Mouse (Mus musculus) thymus, adult 2 months (tissue): ENCODE data around the gene Zfp553. TPM values are rescaled to one million over a fixed set of nuclear protein-coding genes. Genes with fewer than 3 reads are reported as not detected.

ENCODE experiments used
- DNase-seq: peaks from one replicate; pipeline ENCODE4 v3.0.0; 2021
- H3K27ac ChIP-seq: fragments of 200-500 bp; 2 replicates; pipeline ENCODE4 v1.5.1; 2012; ENCODE audit warnings: low read length, control low read depth; ENCODE audit not compliant: control insufficient read depth, insufficient read depth
- H3K27me3 ChIP-seq: fragments of 200-500 bp; 2 replicates; pipeline ENCODE4 v1.6.1; 2012; ENCODE audit warnings: mild to moderate bottlenecking, low read length, moderate library complexity, mixed read lengths; ENCODE audit not compliant: control insufficient read depth, insufficient read depth
- H3K36me3 ChIP-seq: fragments of 200-500 bp; 2 replicates; pipeline ENCODE4 v1.6.1; 2012; ENCODE audit warnings: mild to moderate bottlenecking, low read length, moderate library complexity; ENCODE audit not compliant: control insufficient read depth, insufficient read depth
- H3K4me1 ChIP-seq: fragments of 200-500 bp; replicated peaks from 2 replicates; pipeline ENCODE4 v1.6.1; 2012; ENCODE audit warnings: low read length; ENCODE audit not compliant: control insufficient read depth, insufficient read depth
- H3K4me3 ChIP-seq: fragments of 200-500 bp; 2 replicates; pipeline ENCODE4 v1.5.1; 2012; ENCODE audit warnings: mild to moderate bottlenecking, low read length, control low read depth, moderate library complexity; ENCODE audit not compliant: control insufficient read depth, insufficient read depth
- CTCF ChIP-seq: fragments of 200-500 bp; IDR thresholded peaks from 2 replicates; pipeline ENCODE4 v1.5.1; 2012; ENCODE audit warnings: mild to moderate bottlenecking, control low read depth, low read length, moderate library complexity, borderline replicate concordance; ENCODE audit not compliant: control insufficient read depth, poor library complexity, insufficient read depth; ENCODE audit errors: extremely low read depth
- POLR2A ChIP-seq: fragments of 200-500 bp; IDR thresholded peaks from 2 replicates; pipeline ENCODE4 v1.6.1; 2012; ENCODE audit warnings: mild to moderate bottlenecking, low read length, control low read depth, moderate library complexity; ENCODE audit not compliant: control insufficient read depth, poor library complexity, insufficient read depth; ENCODE audit errors: extremely low read depth
- WGBS: fragments of 180-500 bp; shearing (Covaris S2); methylation state at CpG from one replicate; pipeline ENCODE4 v1.1.7; 2018; 5-methylcytosine and 5-hydroxymethylcytosine counted together
- polyA plus RNA-seq: library from polyadenylated mRNA; depleted of rRNA; stranded (reverse); fragments of >200 nt; gene quantifications from 2 replicates; pipeline ENCODE4 v1.2.3, GENCODE M21; 2012; rRNA removed

The Zfp553 gene
- polyA plus RNA-seq, 1 experiment, result 30.4 TPM

DNA sequence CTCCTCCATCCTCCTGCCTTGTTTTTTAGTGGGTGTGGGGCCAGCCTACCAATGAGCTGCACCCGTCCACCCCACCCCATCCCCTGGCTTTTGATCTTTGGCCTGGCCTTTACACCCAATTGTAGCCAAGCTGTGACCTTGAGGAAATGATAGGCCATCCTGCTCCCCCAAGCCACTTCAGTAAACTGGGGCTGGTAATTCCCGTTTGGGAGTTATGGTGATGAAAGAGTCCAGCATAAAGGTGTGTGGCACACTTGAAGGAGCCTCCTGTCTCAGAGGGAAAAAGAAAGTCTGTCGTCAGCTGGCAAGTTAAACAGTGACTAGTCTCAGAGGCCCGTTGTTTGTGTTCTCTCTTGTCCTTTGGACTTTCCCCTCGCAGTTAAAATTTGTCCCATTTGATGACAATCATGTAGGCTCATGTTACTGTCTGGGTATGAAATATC lies 43.7 kb downstream of the Zfp553 start:
- Histone ChIP-seq H3K4me3 (no peak overlapping the region), H3K4me1 (peaks cover 38% of the 10 kb centered on the region), H3K27me3 (no peaks in the 10 kb centered on the region), H3K27ac (no peak overlapping the region), H3K36me3 (no peaks in the 10 kb centered on the region)
- no peak for DNase-seq
- TF ChIP-seq CTCF (no peak), POLR2A (no peak)
- 93% methylated on average over 5 of the region's 5 CpGs for WGBS

DNA sequence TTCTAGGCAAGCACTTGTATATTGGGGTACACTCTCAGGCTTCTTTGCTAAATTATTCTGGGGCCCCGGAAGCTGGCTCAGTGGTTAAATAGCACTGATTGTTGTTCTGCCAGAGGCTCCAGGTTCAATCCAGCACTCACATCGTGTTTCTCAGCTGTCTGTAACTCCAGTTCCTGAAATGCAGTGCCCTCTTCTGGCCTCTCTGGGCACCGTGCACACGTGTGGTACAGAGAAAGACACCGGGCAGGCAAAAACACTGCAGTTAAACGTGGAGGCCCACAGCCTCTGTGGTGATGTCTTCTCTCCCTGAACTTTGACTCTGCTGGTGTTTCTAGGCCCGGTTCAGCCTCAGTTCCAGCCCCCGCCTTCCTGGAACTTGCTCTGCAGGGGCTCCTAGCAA lies 45.5 kb downstream of the Zfp553 start:
- DNase-seq, result peak; percentile 80
- no peaks in the 10 kb centered on the region for H3K36me3 ChIP-seq
- peak overlapping the region; percentile 51; the same call in 1 of the 2 replicates for H3K27ac ChIP-seq
- H3K4me1 ChIP-seq, result peaks cover 41% of the 10 kb centered on the region
- peak overlapping the region; percentile 29 for H3K4me3 ChIP-seq
- no peaks in the 10 kb centered on the region for H3K27me3 ChIP-seq
- TF ChIP-seq CTCF, result peak; percentile 78; the same call in 1 of the 2 replicates
- TF ChIP-seq POLR2A, result no peak
- WGBS, result 11% methylated on average over 8 of the region's 8 CpGs

DNA sequence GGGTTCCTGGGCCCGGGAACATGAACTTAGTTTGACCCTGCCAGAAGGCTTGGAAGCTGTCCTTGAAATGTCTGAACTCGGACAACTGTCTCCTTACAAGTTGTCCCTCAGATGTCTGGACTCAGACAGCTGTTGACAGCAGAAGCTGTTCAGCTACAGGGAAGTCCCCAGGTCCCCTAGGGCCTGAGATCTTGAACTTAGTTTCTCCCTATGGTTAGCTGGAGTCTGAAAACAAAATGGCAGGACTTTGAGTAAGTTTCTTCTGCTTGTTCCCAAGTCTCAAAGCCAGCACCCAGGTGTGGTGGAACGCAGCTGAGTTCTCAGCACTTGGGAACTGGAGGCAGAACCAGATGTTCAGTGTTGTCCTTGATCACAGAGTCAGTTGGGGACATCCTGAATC lies 47.2 kb downstream of the Zfp553 start:
- Histone ChIP-seq H3K36me3 (no peaks in the 10 kb centered on the region), H3K27me3 (no peaks in the 10 kb centered on the region), H3K4me3 (no peak overlapping the region), H3K27ac (peak overlapping the region; percentile 93), H3K4me1 (peaks cover 55% of the 10 kb centered on the region)
- TF ChIP-seq CTCF (no peak), POLR2A (no peak)
- 61% methylated on average over 3 of the region's 3 CpGs for WGBS
- no peak for DNase-seq

DNA sequence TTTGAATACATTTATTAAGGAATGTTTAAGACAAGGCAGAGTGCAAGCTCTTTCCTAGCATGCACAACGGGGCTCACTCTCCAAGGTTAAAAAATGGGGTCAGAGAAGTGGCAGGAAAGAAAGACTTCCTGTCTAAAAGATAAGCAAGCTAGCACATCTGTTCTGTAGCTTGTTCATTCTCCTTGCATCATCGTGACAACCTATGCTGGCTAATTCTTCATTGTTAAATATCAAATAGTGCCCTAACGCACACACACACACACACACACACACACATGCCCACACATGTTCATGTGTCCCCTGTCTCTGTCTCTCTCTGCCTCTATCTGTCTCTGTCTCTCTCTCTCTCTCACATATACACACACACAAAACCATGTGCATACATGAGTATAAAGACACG lies 48.3 kb downstream of the Zfp553 start:
- Histone ChIP-seq H3K27ac (peak overlapping the region; percentile 93), H3K4me3 (no peak overlapping the region), H3K4me1 (peaks cover 61% of the 10 kb centered on the region), H3K36me3 (no peaks in the 10 kb centered on the region), H3K27me3 (no peaks in the 10 kb centered on the region)
- TF ChIP-seq POLR2A (no peak), CTCF (no peak)
- no peak for DNase-seq
- WGBS, result 6% methylated on average over 4 of the region's 4 CpGs

DNA sequence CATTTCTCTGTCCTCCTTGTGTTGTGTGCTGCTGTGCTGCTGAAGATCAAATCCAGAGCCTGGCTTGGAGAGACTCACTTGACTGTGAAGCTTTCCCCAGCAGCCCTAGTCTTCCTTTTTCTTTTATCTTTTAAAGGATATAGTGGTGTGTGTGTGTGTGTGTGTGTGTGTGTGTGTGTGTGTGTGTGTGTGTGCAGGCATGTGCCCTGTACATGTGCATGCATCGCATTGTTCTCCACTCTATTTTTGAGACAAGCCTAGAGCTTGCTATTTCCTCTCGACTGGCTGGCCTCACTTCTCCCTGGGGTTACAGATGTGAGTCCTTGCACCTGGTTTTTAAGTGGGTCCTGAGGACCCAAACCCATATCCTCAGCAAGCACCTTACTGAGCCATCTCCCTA lies 49.3 kb downstream of the Zfp553 start:
- peak; percentile 53 for DNase-seq
- peaks cover 64% of the 10 kb centered on the region for H3K4me1 ChIP-seq
- peak overlapping the region; percentile 97 for H3K27ac ChIP-seq
- WGBS, result 5% methylated on average over 2 of the region's 2 CpGs
- H3K27me3 ChIP-seq, result no peaks in the 10 kb centered on the region
- no peak overlapping the region for H3K4me3 ChIP-seq
- TF ChIP-seq CTCF, result no peak
- TF ChIP-seq POLR2A, result no peak
- no peaks in the 10 kb centered on the region for H3K36me3 ChIP-seq

DNA sequence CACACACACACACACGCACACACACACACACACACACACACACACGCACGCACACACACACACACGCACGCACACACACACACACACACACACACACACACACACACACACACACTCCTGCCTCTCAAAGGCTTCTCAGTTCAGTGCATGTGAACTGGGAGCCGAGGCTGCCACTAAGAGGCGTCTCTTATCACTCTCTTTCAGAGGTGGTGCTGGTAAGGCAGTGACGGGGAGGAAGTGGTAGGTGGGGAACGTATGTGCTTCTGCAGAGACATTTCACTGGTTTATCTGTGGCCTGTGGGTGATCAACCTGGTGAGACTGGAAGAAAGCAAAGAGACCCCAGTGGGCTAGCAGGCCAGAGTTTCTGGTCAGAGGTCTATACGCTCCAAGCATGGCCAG lies 52.3 kb downstream of the Zfp553 start:
- no peak for TF ChIP-seq POLR2A
- TF ChIP-seq CTCF, result no peak
- WGBS, result 25% methylated on average over 7 of the region's 10 CpGs
- H3K4me1 ChIP-seq, result peaks cover 65% of the 10 kb centered on the region
- H3K27ac ChIP-seq, result peak overlapping the region; percentile 96
- H3K4me3 ChIP-seq, result no peak overlapping the region
- H3K36me3 ChIP-seq, result no peaks in the 10 kb centered on the region
- peak; percentile 54 for DNase-seq
- H3K27me3 ChIP-seq, result no peaks in the 10 kb centered on the region

Other genes starting within 250 kb of the Zfp553 start
- 42.5 and 64.9 TPM in 2 replicates for gene Mvp, start 218.4 kb upstream of the Zfp553 start, polyA plus RNA-seq
- 5.4 and 6.2 TPM in 2 replicates for gene Pagr1b, start 216.6 kb upstream of the Zfp553 start, polyA plus RNA-seq
- 11.9 and 12.7 TPM in 2 replicates for gene Pagr1a, start 215.7 kb upstream of the Zfp553 start, polyA plus RNA-seq
- gene Gm42742, start 212.0 kb upstream of the Zfp553 start, polyA plus RNA-seq, result 103 and 113 TPM in 2 replicates
- gene Prrt2, start 211.8 kb upstream of the Zfp553 start, polyA plus RNA-seq, result 49.7 and 53.1 TPM in 2 replicates
- 954 and 1,846 TPM in 2 replicates for gene Maz, start 206.0 kb upstream of the Zfp553 start, polyA plus RNA-seq
- 50.5 and 66.8 TPM in 2 replicates for gene Kif22, start 190.6 kb upstream of the Zfp553 start, polyA plus RNA-seq
- 0.73 and 1.2 TPM in 2 replicates for gene Zg16, start 145.7 kb upstream of the Zfp553 start, polyA plus RNA-seq
- gene AI467606, start 141.7 kb upstream of the Zfp553 start, polyA plus RNA-seq, result 518 and 532 TPM in 2 replicates
- gene Qprt, start 110.8 kb upstream of the Zfp553 start, polyA plus RNA-seq, result 8.0 and 10.1 TPM in 2 replicates
- gene Spn, start 95.2 kb upstream of the Zfp553 start, polyA plus RNA-seq, result 135 and 157 TPM in 2 replicates
- gene Cd2bp2, start 37.0 kb upstream of the Zfp553 start, polyA plus RNA-seq, result 63.4 and 67.2 TPM in 2 replicates
- 70.3 and 81.3 TPM in 2 replicates for gene Tbc1d10b, start 24.6 kb upstream of the Zfp553 start, polyA plus RNA-seq
- gene Mylpf, start 24.2 kb upstream of the Zfp553 start, polyA plus RNA-seq, result 10.7 and 12.3 TPM in 2 replicates
- 1,045 and 1,102 TPM in 2 replicates for gene Sept1, start 69 bp downstream of the Zfp553 start, polyA plus RNA-seq
- 91.3 and 102 TPM in 2 replicates for gene Zfp771, start 11.2 kb downstream of the Zfp553 start, polyA plus RNA-seq
- gene Dctpp1, start 27.6 kb downstream of the Zfp553 start, polyA plus RNA-seq, result 122 and 125 TPM in 2 replicates
- 37.2 and 46.3 TPM in 2 replicates for gene Sephs2, start 41.0 kb downstream of the Zfp553 start, polyA plus RNA-seq
- 353 and 356 TPM in 2 replicates for gene Itgal, start 63.2 kb downstream of the Zfp553 start, polyA plus RNA-seq
- gene Zfp768, start 112.5 kb downstream of the Zfp553 start, polyA plus RNA-seq, result 8.6 and 11.1 TPM in 2 replicates
- gene Zfp747, start 143.0 kb downstream of the Zfp553 start, polyA plus RNA-seq, result 14.4 and 15.2 TPM in 2 replicates
- gene 9130019O22Rik, start 154.1 kb downstream of the Zfp553 start, polyA plus RNA-seq, result 5.9 and 6.4 TPM in 2 replicates
- 8.4 and 10.2 TPM in 2 replicates for gene E430018J23Rik, start 160.6 kb downstream of the Zfp553 start, polyA plus RNA-seq
- 9.0 and 10.7 TPM in 2 replicates for gene Zfp764, start 173.8 kb downstream of the Zfp553 start, polyA plus RNA-seq
- 28.0 and 28.7 TPM in 2 replicates for gene Zfp688, start 189.0 kb downstream of the Zfp553 start, polyA plus RNA-seq
- gene Zfp689, start 216.1 kb downstream of the Zfp553 start, polyA plus RNA-seq, result 8.1 and 9.4 TPM in 2 replicates
- 191 and 212 TPM in 2 replicates for gene Prr14, start 226.6 kb downstream of the Zfp553 start, polyA plus RNA-seq
- 122 and 128 TPM in 2 replicates for gene Fbrs, start 246.1 kb downstream of the Zfp553 start, polyA plus RNA-seq